Comparison of ENCODE assay signal across 31 mouse cellular contexts in genomic region chr5:98245303-98245702, GRCm38 (mm10). TPM values are rescaled to one million over a fixed set of nuclear protein-coding genes. Genes with fewer than 3 reads are reported as not detected.
DNase-seq lines count a peak whose midpoint lies in the region; ATAC-seq and TF ChIP-seq lines count a peak whose summit lies in the region.
"Had no signal": no experiment of that assay in that cellular context is flagged by ENCODE, and none has a peak within 500 bp of the region (broad histone marks: within the 10 kb centered on the region; RNA-seq: fewer than 3 reads in every experiment).

No protein-coding gene starts in this region.

- no peak overlapping the region for H3K4me3 ChIP-seq in layer of hippocampus, adult 2 months
- H3K4me3 ChIP-seq: embryonic facial prominence, embryonic 13.5 days; embryonic facial prominence, embryonic 15.5 days; erythroblast, embryonic 14.5 days; forebrain, embryonic 10.5 days; forebrain, embryonic 12.5 days had no signal

- DNase-seq in frontal cortex, postnatal 10 days (ENCODE audit: low spot score in 2 of 2) = no peak
- DNase-seq in layer of hippocampus, adult 2 months (ENCODE audit: low spot score in 2 of 2) = no peak
- DNase-seq in layer of hippocampus, adult 18-20 months (ENCODE audit: low spot score in 2 of 2) = no peak
- DNase-seq in left cerebral cortex, postnatal 14 days (ENCODE audit: low spot score in 2 of 2) = peak; percentile 6 to 22
- DNase-seq in left cerebral cortex, adult 8-10 months (ENCODE audit: low spot score in 2 of 2) = no peak
- peak; percentile 16 for DNase-seq in right cerebral cortex, postnatal 14 days
- no peak for DNase-seq in right cerebral cortex, postnatal 25 days
- DNase-seq: adrenal gland, adult 8-10 months; adrenal gland, postnatal 14 days; adrenal gland, postnatal 36 days; B cell, adult 2 months; cerebellum, adult 11 months; cerebellum, adult 18-20 months; cerebellum, adult 8-10 months; cerebellum, adult 9-11 months; cerebellum, postnatal 14 days; cerebellum, postnatal 36 days; embryo, embryonic 11 days had no signal

- peak; percentile 80 for ATAC-seq in frontal cortex, adult (ENCODE audit: low TSS enrichment)
- ATAC-seq: activated CD4-positive, CD25-positive, alpha-beta regulatory T cell, adult 4 months; CD4-positive, CD25-positive, alpha-beta regulatory T cell, adult 4 months; forebrain, embryonic 14.5 days; Patski had no signal

- intact Hi-C loops in left cerebral cortex, postnatal 14 days (cut with DNase I) = no loop called here

- no peak overlapping the region for H3K27ac ChIP-seq in layer of hippocampus, adult 2 months
- H3K27ac ChIP-seq: embryonic facial prominence, embryonic 13.5 days; embryonic facial prominence, embryonic 15.5 days; forebrain, embryonic 10.5 days; forebrain, embryonic 12.5 days had no signal

- TF ChIP-seq CTCF in layer of hippocampus, adult 2 months (conservative IDR thresholded peaks at IDR 0.05) = 0 out of 2 replicates have a peak, but pooled peaks have one; percentile 4

RNA-seq across cellular contexts. Expression of gene Fgf5, which starts 8.7 kb away (rescaled TPM):
- total RNA-seq in layer of hippocampus, adult 2 months (2021) = 1 to 10 TPM; 4.3 to 5.1 TPM
- total RNA-seq in layer of hippocampus, adult 18-20 months (2021) = 1 to 10 TPM; 3.8 to 4.8 TPM
- 1 to 10 TPM; 2.0 TPM for total RNA-seq in left cerebral cortex, postnatal 14 days (2021)
- total RNA-seq in left cerebral cortex, adult 8-10 months (2022) = 1 to 10 TPM; 2.4 to 3.5 (median 3.0) TPM
- total RNA-seq: adrenal gland, adult 18-20 months; adrenal gland, postnatal 14 days; adrenal gland, postnatal 36 days; common myeloid progenitor, adult 5-6 weeks; G1E had no signal

Comparison
In these comparisons a context has a peak if more than half of its experiments do, and no peak if none do; other contexts are left out.
1. DNase-seq: peak in left cerebral cortex, postnatal 14 days (2 of 2) and right cerebral cortex, postnatal 14 days (single experiment); none in frontal cortex, postnatal 10 days (0 of 2), layer of hippocampus, adult 2 months (0 of 2), layer of hippocampus, adult 18-20 months (0 of 2), left cerebral cortex, adult 8-10 months (0 of 2) and right cerebral cortex, postnatal 25 days (single experiment).